Mouse (Mus musculus) kidney, postnatal 14 days (tissue): Measurements from ENCODE around the gene E2f7.

Source experiments
- DNase-seq: peaks from one replicate; pipeline ENCODE4 v3.0.0; 2022; ENCODE audit warnings: mixed read lengths

E2f7 gene

DNA sequence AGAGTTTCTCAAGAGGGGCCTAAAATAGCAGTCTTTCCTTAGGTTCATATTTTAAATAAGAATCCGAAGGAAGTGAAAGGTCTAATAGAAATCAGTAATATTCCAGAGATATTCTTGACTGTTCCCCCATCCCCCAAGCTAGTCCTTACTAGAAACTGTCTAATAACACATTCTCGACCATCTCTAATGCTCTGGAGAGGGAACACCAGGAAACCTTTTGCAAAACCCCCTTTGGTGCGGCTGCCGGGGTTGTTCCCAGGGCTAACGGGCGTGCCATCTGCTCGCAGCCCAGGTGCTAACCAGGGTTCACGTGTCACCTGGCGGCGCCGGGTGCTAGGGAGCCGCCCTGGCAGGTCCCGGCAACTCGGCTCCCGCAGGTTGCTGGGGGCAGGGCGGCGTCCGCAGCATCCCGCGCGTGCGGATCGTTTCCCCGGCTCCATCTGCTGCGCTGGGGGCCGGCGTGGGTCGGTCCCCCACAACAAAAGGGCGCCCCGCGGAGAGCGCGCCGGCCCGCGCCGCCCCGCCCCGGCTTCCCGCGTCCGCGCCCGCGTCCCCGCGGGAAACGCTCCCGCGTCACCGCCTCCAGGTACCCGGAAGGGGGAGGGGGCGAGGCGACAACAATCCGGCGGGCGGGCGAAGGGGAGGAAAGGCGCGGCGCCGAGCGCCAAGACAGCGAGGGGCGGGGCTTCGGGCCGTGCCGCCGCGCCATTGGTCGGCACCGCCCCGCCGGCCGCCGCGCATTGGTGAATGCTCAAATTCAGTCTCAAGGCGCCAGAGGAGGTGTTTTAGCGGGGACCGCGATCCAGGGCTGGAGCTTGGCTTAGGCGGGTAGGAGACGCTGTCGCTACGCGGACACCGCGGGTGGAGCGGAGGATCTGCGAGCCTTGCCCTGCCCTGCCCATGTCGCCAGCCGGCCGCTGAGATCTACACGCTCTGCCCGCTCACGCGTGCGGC, at the start of gene E2f7:
E2f7 (plus strand) TSS at position 754 of the 954 bp plus-strand sequence.
- peak; percentile 95 for DNase-seq

DNA sequence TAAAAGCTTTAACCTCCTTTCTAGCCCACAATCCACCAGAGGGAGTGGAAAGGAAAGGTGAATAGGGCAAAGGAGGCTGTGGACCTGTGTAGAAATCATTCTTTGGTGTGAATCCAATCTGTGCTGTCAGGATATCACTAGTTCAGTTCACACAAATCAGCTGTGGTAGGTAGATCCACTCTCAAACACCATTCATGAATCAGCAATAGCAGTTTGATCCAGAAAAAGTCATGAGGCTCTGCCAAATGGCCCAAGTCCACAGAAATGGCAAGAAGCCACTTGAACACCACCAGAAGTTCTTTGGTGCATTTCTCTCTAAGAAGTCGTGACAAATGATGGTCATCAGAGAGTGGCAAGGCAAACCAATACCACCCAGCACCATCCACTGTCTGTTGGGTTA, 44.0 kb upstream of the E2f7 start:
- DNase-seq = no peak

GRCm38 (mm10) chr10:110705672-110706071, 39.6 kb upstream of the E2f7 start:
- peak; percentile 26 for DNase-seq

DNA sequence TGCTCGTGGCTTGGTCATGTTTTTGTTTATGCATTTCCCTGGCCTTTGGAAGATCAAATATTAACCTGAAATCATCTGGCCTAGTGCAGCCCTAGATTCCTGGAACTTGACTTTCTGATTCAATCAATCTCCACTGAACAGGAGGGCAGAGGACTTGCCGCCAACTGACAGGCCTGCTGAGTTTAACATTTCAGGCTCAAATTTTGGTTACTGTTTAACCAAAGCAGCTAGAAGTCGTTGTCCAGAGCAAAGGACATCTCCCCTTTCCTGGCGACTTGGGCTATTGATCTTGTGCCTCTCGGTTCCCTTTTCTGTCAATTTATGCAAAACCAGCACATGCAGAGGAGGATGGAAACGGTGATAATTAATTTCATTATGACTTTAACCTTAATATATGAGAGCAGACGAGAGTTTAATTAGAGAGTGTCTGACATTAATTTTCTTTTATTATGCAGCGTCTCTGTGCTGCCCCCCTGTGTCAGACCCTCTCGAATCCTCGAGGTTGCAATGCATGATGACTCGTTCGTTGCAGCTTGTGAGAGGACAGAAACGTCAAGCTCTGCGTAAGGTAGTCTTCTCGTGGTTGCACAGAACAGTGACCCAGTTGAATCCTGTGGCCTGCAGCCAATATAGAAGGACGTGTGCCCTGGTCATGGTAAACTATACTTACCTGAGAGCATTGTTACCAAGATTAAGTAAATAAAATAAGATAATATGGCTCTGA, 37.7 kb upstream of the E2f7 start:
- DNase-seq = peak; percentile 63

- DNase-seq = no peak
Observed at GRCm38 (mm10) chr10:110716887-110717286, 28.4 kb upstream of the E2f7 start.

- DNase-seq = no peak
Observed at GRCm38 (mm10) chr10:110726431-110726830, 18.8 kb upstream of the E2f7 start.

DNA sequence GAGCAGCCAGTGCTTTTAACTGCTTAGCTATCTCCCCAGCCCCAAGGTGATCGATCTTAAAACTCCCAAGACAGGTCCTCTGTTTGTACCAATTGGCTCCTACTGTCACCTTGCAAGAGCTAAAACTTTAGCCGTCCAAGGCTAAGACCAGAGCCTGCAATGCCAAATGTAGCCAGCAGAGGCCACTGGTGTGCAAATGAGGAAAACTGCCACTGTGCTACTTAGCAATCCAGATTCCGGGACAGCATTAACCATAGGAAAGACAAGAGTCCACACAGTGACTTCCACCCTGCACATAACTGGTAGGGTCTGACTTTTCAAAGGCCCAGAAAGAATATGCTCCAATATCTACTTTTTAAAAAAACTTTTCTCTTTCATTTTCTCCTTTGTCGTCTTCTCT, 17.4 kb upstream of the E2f7 start:
- peak; percentile 47 for DNase-seq

DNA sequence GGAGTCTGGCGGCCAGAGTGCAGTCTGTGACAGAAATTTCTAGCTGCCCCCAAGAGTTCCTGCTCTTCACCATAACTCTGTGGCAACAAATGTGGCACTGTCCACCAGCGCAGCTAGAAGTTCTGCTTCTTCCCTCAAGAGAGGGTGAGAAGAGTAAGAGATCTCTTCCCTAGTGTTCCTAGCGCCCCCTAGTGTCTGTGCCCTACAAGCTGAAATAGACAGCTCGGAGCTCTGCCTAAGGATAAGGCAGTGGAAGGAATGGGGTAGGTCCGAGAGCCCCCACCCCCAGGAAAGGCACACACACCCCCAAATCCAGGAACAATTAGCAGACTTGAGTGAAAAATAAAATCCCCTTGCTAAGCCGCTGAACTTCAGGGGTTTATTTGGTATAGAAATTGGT, 11.9 kb upstream of the E2f7 start:
- DNase-seq = peak; percentile 67

- no peak for DNase-seq
Observed at GRCm38 (mm10) chr10:110743701-110744100, 1.5 kb upstream of the E2f7 start.

DNA sequence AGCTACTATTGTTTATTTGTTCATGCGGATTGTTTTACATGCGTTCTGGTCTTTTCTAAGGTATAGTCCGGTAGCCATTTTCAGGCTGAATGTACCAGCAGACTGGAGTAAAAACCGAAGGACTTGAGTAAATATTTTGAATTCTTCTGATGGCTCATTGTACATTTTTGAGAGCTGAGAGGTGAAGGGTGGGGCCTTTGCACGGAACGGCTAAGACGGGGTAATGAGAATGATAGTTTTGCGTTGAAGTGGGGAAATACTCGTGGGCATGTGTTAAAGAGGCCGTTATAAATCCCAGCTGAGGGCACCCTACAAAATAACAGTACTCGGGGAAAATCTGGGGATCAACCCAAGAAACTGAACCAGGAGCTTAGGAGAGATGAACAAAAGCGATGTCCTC, 1.1 kb upstream of the E2f7 start:
- DNase-seq = no peak

GRCm38 (mm10) chr10:110745640-110746032, 397 bp downstream of the E2f7 start:
- no peak for DNase-seq

GRCm38 (mm10) chr10:110749081-110749480, 3.8 kb downstream of the E2f7 start:
- no peak for DNase-seq

- DNase-seq = no peak
Observed at GRCm38 (mm10) chr10:110749510-110750305, 4.5 kb downstream of the E2f7 start.

- DNase-seq = peak; percentile 13
Observed at GRCm38 (mm10) chr10:110752849-110753248, 7.6 kb downstream of the E2f7 start.

- DNase-seq = no peak
Observed at GRCm38 (mm10) chr10:110755556-110755955, 10.3 kb downstream of the E2f7 start.

DNA sequence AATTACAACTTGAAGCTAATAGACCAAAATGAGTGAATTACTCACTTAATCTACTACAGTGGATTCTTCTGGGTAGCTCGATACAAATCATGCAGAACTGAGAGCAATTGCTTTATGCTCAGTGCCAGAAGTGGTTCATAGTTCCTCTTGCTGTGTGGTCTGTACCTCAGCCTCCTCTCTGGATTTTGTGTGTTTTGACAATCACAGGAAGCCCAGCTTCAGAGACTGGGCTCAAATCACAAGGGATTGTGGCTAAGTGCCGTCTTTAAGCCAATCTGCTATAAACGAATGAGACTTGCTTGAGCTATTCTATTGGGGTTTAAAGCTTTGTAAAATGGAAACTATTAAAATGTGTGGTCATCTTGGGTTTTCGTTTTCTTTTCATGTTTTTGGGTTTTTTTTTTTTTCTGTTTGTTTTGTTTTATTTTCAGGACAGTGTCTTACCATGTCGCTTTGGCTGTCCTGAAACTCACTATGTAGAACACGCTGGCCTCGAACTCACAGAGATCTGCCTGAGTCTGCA, 11.1 kb downstream of the E2f7 start:
- no peak for DNase-seq

GRCm38 (mm10) chr10:110760552-110760951, 15.3 kb downstream of the E2f7 start:
- peak; percentile 44 for DNase-seq

DNA sequence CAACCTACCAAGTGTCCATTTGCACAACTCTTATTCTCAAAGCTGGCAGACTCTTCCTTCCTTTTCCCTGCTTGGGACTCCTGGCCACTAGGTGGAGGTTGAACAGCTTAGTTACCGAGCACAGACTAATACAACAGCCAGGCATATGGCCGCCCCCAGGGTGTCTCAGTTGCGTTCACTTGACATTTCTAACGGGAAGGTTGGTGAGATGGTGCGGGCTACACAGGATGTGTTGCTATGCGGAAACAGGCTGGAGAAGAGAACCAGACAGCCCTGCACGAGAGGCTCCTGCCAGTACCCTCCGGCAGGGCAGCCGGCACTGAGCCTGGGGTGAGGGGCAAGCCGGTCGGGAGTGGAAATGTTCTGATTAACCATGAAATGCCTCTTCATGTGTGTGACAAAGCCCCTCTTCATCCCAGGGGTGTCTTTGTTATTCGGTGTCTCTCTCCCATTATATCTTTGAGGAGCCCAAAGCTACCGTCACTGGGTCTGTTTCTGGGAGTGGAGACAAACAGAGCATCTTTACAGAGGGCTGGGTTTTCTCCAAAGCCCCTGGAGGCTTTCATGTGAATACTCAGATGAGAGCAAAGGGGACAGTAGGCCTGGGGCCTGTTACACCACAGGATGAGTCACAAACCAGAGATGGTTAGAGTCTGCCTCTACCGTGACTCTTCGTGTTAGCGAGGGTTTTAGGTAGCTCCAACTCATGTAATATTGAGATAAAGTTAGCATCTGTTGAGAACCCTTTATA, 17.1 kb downstream of the E2f7 start:
- no peak for DNase-seq

GRCm38 (mm10) chr10:110763416-110763815, 18.2 kb downstream of the E2f7 start:
- DNase-seq = no peak

GRCm38 (mm10) chr10:110769538-110769937, 24.3 kb downstream of the E2f7 start:
- no peak for DNase-seq

GRCm38 (mm10) chr10:110773201-110773600, 28.0 kb downstream of the E2f7 start:
- DNase-seq = no peak

- DNase-seq = no peak
Observed at GRCm38 (mm10) chr10:110773878-110774277, 28.6 kb downstream of the E2f7 start.
